Mouse (Mus musculus) heart, postnatal 0 days (tissue): ENCODE data around the gene Ndufb7. TPM values are rescaled to one million over a fixed set of nuclear protein-coding genes. Genes with fewer than 3 reads are reported as not detected.
"Not testable (repeated sequence)": the region's sequence is repeated elsewhere in the genome, so short reads cannot be mapped to it uniquely, and the experiment has no call there.

ENCODE experiments used
- ATAC-seq: fragments of 200-750 bp; cut with Nextera tagmentation; 2 replicates; pipeline ENCODE4 v1.8.0; 2017; ENCODE audit warnings: low read depth, moderate number of reproducible peaks, moderate library complexity; ENCODE audit not compliant: insufficient read depth
- DNase-seq: peaks from one replicate; pipeline ENCODE4 v3.0.0-alpha.2; 2016; ENCODE audit warnings: low spot score
- H3K27ac ChIP-seq: fragments of 300-500 bp; sonication (generic); 2 replicates; pipeline ENCODE4 v1.5.1; 2014; ENCODE audit warnings: low read depth, mild to moderate bottlenecking
- H3K27me3 ChIP-seq: fragments of 300-500 bp; sonication (generic); 2 replicates; pipeline ENCODE4 v1.6.1; 2014; ENCODE audit warnings: low read length, mixed read lengths; ENCODE audit not compliant: control insufficient read depth, insufficient read depth
- H3K36me3 ChIP-seq: fragments of 300-500 bp; sonication (generic); replicated peaks from 2 replicates; pipeline ENCODE4 v1.6.1; 2014; ENCODE audit warnings: low read length, mixed read lengths; ENCODE audit not compliant: control insufficient read depth, insufficient read depth
- H3K4me1 ChIP-seq: fragments of 300-500 bp; sonication (generic); 2 replicates; pipeline ENCODE4 v1.6.1; 2014; ENCODE audit warnings: antibody characterized with exemption; ENCODE audit not compliant: control insufficient read depth, insufficient read depth
- H3K4me2 ChIP-seq: fragments of 300-500 bp; sonication (generic); 2 replicates; pipeline ENCODE4 v1.6.1; 2014; ENCODE audit warnings: low read depth, mild to moderate bottlenecking, low read length, moderate library complexity
- H3K4me3 ChIP-seq: fragments of 300-500 bp; sonication (generic); 2 replicates; pipeline ENCODE4 v1.5.1; 2014; ENCODE audit warnings: low read depth, low read length
- H3K9ac ChIP-seq: fragments of 300-500 bp; sonication (generic); replicated peaks from 2 replicates; pipeline ENCODE4 v1.6.1; 2014; ENCODE audit warnings: low read depth, low read length, mixed read lengths
- H3K9me3 ChIP-seq: fragments of 300-500 bp; sonication (generic); replicated peaks from 2 replicates; pipeline ENCODE4 v1.6.1; 2016; ENCODE audit warnings: low read length; ENCODE audit not compliant: control insufficient read depth
- CTCF ChIP-seq: IDR thresholded peaks from 2 replicates; pipeline ENCODE4 v1.5.1; 2016; ENCODE audit warnings: antibody characterized with exemption, control low read depth, low read depth
- EP300 ChIP-seq: IDR thresholded peaks from 2 replicates; pipeline ENCODE4 v1.6.1; 2016; ENCODE audit warnings: antibody characterized with exemption, low read depth
- WGBS: fragments of 180-500 bp; shearing (Covaris S2); extraction: QIAGEN DNeasy Blood & Tissue Kit; methylation state at CpG from one replicate; pipeline ENCODE4 v1.1.7; 2014; 5-methylcytosine and 5-hydroxymethylcytosine counted together
- polyA plus RNA-seq: library from polyadenylated mRNA; unstranded; fragments of >200 nt; fragmentation: Nextera tagmentation; extraction: Ambion mirVana; gene quantifications from 2 replicates; pipeline ENCODE4 v1.2.1, GENCODE M21; 2015
- total RNA-seq: library from RNA; depleted of rRNA; stranded (reverse); fragments of >200 nt; gene quantifications from 2 replicates; pipeline ENCODE4 v1.2.3, GENCODE M21; 2014; ENCODE audit warnings: low replicate concordance

Gene Ndufb7
- total and polyA plus RNA-seq, 2 experiments from 2014 or later: 682 to 1,145 TPM

DNA sequence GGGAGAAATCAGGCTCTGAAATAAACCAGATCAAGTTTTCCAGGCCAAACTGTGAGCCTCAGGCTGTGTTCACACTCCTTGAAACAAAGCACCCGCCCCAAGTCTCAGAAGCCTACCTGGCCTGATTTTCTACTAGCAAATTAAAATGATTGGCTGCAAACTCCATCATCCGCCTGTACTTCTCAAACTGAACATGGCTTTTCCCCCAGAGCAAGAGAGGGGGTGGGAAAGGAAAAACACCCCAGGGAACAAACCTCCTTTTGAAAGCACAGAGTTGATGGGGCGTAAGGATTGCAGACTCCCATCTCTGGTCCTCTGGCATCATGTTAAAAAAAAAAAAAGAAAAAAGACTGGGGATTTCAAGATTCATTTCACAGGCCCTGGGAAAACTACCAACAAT is 26.2 kb downstream of the Ndufb7 start:
- ATAC-seq (no peak), DNase-seq (no peak)
- H3K27me3 ChIP-seq: no peaks in the 10 kb centered on the region
- no peak overlapping the region; the same call in 1 of the 2 replicates for H3K9ac ChIP-seq
- no peak for TF ChIP-seq CTCF
- no peak for TF ChIP-seq EP300
- H3K36me3 ChIP-seq: peaks cover 7% of the 10 kb centered on the region; the same call in 1 of the 2 replicates
- H3K4me3 ChIP-seq: no peak overlapping the region
- peaks cover 7% of the 10 kb centered on the region; the same call in 1 of the 2 replicates for H3K4me1 ChIP-seq
- H3K9me3 ChIP-seq: no peaks in the 10 kb centered on the region
- H3K4me2 ChIP-seq: peak overlapping the region; percentile 95
- 76% methylated on average over 3 of the region's 3 CpGs for WGBS
- H3K27ac ChIP-seq: no peak overlapping the region

DNA sequence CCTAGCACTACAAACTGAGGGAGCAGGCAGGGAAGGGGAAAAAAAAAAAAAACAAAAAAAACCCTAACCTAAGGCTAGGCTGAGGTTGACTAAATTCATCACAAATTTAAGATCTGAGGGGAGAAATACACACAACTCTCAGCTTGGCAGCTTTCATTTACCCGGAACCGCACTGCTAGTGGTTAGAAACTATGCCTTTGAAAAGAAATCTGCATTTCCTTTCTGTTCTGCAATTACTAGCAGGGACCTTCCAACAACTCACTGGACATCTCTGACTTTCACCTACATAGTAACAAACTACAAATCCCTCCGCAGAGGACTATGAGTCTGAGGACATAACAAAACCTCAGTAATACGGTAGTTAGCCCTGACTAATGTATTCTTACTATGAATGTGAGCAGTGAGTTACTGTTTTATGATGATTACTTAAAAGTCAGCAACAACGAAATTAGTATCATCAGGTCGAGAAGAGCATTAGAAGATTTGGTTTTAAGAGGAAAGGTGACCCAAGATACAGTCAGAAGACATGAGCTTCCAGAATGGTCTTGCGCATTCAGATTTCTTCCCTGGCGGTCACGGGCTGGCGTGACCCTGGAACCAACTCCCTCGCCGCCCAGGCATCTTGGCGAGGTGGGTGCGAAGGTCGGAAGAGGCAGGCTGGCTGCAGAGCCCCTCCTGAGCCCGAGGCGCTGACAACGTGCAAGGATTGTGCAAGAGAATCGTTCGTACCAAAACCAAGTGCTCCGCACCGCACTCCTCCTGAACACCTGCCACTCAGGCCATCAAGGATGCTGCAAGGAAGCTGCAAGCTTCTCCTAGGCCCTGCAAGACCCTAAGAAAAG is 27.1 kb downstream of the Ndufb7 start:
- peaks cover 7% of the 10 kb centered on the region; the same call in 1 of the 2 replicates for H3K36me3 ChIP-seq
- H3K9ac ChIP-seq: peak overlapping the region; percentile 75
- ATAC-seq: no peak
- peak overlapping the region; percentile 95 for H3K4me2 ChIP-seq
- no peaks in the 10 kb centered on the region for H3K27me3 ChIP-seq
- H3K9me3 ChIP-seq: no peaks in the 10 kb centered on the region
- peak overlapping the region; percentile 75 for H3K4me3 ChIP-seq
- peak overlapping the region; percentile 92 for H3K27ac ChIP-seq
- DNase-seq: no peak
- 6% methylated on average over 22 of the region's 22 CpGs for WGBS
- H3K4me1 ChIP-seq: peaks cover 7% of the 10 kb centered on the region; the same call in 1 of the 2 replicates
- TF ChIP-seq CTCF (no peak), EP300 (no peak)

DNA sequence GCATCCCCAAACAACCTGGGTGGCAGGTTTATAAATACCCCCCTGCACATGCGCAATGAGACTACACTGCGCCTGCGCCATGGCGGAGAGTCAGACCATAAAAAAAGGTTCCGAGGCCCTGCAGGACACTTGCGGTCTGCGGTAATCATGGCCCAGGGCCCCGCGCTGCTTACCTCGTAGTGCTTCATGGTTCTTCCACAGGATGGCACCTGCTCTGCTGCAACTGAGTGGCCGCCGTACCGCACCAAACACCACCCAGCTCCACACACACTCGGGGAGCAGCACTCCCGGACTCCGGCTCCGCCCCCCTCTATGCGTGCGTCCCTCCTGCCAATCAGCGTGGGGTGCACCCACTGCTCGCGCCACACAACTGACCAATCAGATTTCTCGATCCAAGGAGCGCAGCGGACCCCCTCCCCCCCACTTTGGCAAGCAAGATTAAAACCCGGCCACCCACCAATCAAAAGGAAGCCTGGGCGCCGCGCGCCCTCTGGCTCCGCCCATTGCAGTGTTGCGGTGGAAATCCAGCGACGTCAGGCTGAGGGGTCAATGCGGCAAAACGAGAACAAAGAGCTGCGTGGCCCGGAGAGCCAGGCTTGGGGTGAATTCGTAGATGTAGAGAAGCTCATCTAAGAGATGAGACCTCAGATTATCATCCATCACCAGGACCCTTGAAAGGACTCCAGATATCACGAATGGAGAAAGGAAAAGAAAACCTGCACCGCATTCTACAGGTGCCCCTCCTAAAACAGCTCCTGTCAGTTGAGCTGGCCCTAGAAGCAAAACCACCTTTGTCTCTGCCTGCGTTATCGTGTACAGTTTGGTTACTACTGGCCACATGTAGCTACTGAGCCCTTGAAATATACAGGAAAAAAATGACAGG is 27.9 kb downstream of the Ndufb7 start:
- H3K9me3 ChIP-seq: no peaks in the 10 kb centered on the region
- H3K36me3 ChIP-seq: 0 out of 2 replicates have a peak, but pooled peaks cover 4% of the 10 kb centered on the region
- H3K4me2 ChIP-seq: peak overlapping the region; percentile 95
- no peak for TF ChIP-seq EP300
- TF ChIP-seq CTCF: no peak
- peak; percentile 99 for DNase-seq
- peaks cover 7% of the 10 kb centered on the region; the same call in 1 of the 2 replicates for H3K4me1 ChIP-seq
- H3K9ac ChIP-seq: peak overlapping the region; percentile 75
- ATAC-seq: peak; percentile 98
- H3K27me3 ChIP-seq: no peaks in the 10 kb centered on the region
- peak overlapping the region; percentile 75 for H3K4me3 ChIP-seq
- H3K27ac ChIP-seq: peak overlapping the region; percentile 92
- under 1% methylated on average over 43 of the region's 43 CpGs for WGBS

DNA sequence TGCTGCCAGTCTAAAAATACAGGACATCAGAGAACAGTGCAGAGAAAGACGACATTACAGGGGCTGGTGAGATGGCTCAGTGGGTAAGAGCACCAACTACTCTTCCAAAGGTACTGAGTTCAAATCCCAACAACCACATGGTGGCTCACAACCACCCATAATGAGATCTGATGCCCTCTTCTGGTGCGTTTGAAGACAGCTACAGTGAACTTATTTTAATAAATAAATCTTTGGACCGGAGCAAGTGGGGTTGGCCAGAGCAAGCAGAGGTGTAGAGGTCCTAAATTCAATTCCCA is 28.5 kb downstream of the Ndufb7 start:
- not testable (repeated sequence) for DNase-seq, H3K27me3 ChIP-seq, ATAC-seq, H3K4me1 ChIP-seq, H3K36me3 ChIP-seq, H3K9me3 ChIP-seq
- WGBS: 41% methylated on average over 3 of the region's 3 CpGs
- H3K27ac ChIP-seq: peak overlapping the region; percentile 92
- H3K9ac ChIP-seq: peak overlapping the region; percentile 56
- peak overlapping the region; percentile 75 for H3K4me3 ChIP-seq
- 0 out of 2 replicates have a peak, but pooled peaks have one; percentile 20 for TF ChIP-seq CTCF
- peak overlapping the region; percentile 95 for H3K4me2 ChIP-seq

DNA sequence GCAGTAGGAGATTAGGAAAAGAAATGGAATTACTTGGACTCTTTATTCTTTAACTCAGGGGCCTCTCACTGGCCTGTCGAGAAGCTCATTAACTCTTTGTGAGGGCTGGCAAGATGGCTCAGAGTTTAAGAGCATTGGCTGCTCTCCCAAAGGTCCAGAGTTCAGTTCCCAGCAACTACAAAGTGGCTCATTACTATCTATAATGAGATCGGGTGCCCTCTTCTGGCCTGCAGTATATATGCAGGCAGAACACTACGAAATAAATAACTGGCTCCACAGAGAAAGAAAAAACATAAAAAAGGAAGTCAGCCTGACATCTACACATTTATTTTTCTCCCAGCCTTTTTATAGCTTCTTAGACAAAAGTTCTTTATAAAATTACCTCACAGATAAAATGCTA is 29.9 kb downstream of the Ndufb7 start:
- H3K4me2 ChIP-seq: no peak overlapping the region
- no peak overlapping the region for H3K4me3 ChIP-seq
- H3K27ac ChIP-seq: no peak overlapping the region
- DNase-seq (no peak), ATAC-seq (no peak)
- TF ChIP-seq CTCF (peak; percentile 45), EP300 (no peak)
- H3K9me3 ChIP-seq: no peaks in the 10 kb centered on the region
- H3K27me3 ChIP-seq: no peaks in the 10 kb centered on the region
- no peak overlapping the region for H3K9ac ChIP-seq
- 21% methylated on average over 3 of the region's 3 CpGs for WGBS
- peaks cover 17% of the 10 kb centered on the region for H3K4me1 ChIP-seq
- no peaks in the 10 kb centered on the region for H3K36me3 ChIP-seq
